Mouse (Mus musculus): ENCODE measurements at regions not wholly inside any gene's neighbourhood (a gene's known extent, or its start where the extent isn't known, plus 50 kb on each side); places are given as distances from the start of the nearest gene placed in this dataset.

DNA sequence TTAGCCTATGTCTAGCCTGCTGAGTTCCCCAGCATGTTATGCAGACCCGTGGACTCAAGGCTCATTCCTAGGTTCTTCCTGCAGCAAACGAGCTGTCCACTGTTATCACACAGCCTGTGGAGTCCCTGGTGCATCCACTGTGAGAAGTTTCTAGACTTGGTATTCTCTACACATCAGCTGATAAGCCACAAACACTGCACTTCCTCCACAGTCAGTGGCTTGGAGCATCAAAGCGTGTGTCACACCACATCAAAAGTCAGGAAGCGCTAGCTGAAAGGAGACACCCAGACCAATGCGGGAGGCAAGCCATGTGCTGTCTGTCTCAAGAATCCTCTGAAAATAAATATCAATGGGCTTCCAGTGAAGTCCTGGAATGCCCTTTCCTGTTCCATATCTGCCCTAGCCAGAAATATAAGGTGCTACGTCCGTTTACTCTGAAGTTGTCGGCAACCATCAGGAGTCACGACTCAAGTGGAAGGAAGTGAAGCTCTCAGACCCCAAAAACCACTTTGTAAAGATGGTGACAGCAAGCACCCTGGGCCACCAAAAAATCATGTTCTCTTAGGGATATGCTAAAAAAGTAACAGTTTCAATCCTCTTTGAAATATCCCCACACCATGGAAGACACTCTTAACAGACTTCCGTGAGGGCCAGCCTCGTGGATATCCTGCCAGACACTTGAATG, 227.7 kb downstream of the Adgrl2 start:
- no peak for DNase-seq (ENCODE audit: low spot score)

DNA sequence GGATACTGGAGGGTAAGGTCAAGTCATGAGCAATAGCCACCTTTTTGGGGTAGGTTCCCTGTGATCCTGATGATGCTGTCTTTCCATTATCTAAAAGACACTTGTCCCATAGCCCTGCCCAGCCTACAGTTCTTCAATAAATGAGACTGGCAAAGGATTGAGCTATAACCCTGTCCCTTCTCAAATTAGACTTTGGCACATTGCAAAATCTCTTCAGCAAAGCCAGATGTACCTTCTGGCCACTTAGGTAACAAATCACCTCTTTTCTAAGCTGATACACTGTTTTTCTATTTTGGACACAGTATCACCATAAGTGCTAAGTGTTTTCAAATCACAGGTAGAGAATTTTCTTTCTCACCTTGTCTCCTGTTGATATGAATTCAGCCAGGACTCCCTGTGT, 228.8 kb downstream of the Adgrl2 start:
- DNase-seq (ENCODE audit: low spot score): no peak

DNA sequence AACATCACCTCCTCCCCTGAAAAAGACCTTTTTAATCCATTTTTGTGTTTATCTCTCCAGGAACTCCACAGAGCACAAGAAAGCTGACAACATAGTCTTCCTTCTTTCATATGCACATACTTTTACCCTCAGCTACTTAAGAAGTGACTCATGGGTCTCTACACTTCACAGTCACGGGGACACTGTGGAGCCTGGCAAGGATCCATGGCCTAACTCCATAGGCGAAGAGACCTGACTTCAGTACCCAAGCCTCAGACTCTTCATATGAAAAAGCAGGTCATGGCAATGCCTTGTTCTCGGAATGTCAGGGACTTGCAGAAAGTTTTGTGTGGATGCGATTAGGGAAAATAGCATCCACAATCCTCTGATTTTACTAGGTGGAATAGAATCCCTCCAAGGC, 230.9 kb downstream of the Adgrl2 start:
- DNase-seq (ENCODE audit: low spot score): no peak

DNA sequence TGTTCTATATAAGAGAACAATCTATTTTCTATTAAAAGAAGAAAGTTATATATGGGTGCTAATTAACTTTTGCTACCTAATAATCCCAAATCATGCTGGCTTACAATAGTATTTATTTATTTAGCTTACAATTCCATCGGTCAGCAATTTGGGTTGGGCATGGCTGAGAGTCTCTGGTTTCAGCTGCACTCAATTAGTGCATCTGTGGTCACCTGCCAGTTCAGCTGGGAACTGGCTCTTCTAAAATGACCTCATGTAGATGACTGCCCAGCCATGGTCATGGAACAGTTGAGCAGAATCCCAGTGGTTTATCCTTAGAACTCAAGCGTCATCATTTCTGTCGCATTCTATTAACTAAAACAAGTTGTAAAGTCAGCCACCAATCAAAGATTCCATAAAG, 244.1 kb downstream of the Adgrl2 start:
- no peak for DNase-seq (ENCODE audit: low spot score)

DNA sequence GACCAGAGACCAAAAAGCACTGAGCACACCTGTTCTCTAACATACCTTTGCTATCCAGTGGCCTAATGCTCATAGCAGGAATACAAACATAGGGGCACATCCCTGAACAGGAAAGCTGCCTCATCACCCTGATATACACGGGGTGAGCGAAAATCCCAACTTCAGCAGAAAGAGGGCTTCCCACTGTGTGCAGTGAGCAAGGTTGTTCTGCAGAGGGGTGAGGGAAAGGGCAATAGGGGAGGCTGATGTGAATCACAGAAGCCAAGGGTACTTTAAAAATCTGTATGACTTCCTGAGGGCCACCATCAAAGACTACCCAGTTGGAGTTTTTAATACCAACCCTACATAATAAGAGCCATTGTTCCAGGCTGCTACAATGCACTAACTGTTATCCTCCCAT, 245.7 kb downstream of the Adgrl2 start:
- DNase-seq (ENCODE audit: low spot score): no peak

DNA sequence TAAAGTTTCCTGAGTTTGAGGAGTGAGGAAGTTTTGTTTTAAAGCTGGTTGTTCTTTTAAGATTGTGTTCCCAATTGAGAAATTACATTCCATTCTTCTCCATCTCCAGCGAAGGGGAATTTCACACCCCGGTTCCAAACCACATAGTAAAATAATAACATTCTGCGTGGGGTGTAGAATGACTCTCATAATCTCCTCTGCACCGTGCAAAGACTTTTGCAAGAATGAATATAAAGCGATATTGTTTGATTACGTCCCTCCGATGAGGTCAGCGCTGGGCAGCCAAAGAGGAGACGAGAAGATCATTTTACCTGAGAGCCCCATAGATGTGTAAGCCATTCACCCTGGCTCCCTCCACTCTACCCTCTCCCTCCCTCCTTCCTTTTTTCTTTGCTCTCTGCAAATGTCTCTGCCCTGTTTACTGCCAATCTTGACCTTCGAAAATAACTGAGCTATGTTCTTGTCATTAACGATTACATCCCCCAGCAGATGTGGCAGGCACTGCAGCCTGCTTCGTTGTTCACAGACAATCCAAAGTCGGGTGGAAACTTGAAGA, 256.1 kb downstream of the Adgrl2 start:
- DNase-seq (ENCODE audit: low spot score): no peak

DNA sequence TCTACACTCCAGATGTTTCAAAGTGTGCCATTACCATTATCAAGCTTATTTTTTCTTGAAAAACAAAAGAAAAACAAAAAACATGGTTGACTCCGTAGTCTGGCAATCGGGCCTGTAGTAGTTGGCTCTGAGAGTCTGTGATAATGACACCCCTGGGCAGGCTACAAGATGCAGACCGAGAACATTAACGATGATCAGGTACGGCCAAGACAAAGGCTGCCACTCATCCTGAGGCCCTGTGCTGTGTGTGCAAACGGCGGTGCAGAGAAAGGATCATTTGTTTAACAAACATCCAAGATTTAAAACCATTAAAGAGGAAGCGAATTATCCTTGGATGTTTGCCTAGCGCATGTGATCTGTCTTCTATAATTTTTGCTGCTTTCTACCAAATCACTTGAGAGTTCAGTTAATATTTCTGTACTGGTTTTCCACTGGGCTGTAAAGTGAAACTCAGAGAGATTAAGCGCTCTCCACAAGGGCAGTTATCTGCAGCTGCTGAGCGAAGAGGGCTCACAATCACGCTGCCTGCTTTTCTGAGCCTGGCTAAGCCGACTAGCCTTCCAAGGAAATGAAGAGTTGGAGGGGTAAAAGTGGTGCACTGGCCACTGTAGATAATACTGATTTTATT, 257.0 kb downstream of the Adgrl2 start:
- no peak for DNase-seq (ENCODE audit: low spot score)

DNA sequence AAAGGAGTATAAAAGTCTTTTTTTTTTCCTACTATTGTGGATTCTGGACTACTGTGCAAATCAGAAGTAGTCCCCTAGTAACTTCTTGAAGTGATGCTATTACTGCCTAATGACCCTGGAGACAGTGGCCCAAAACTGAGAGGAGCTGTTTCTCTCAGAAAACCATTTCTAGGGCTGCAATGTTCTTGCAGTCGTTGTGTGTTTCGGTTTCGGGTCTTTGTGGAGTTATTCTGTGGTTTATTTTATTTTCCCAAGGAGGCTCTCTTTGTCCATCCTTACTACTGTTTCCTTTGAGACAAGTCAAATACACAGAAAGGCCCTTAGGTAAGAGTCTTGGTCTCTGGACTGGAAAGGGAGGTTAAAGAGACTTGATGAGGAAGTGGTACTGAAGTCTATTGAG, 258.9 kb downstream of the Adgrl2 start:
- DNase-seq (ENCODE audit: low spot score): no peak

DNA sequence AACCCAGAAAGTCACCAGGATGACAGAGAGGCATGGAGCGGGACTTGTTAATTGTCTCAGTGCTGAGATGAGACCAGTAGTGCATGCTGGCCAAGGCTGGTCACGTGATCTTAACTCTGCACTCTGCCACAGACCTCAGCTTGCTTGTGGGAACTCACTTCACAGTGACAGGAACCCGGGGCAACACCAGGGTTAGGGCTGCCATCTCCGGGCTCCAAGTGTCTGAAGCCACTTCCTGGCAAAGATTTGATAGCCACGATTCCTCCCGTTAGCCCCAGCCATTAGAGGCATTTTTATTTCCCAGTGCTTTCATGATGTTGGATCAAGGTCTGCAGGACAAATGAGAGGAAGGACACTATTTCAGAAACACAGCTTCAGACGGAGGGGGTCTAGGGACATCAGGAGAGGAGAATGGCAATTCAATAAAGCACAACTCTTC, 261.1 kb downstream of the Adgrl2 start:
- DNase-seq (ENCODE audit: low spot score): no peak

DNA sequence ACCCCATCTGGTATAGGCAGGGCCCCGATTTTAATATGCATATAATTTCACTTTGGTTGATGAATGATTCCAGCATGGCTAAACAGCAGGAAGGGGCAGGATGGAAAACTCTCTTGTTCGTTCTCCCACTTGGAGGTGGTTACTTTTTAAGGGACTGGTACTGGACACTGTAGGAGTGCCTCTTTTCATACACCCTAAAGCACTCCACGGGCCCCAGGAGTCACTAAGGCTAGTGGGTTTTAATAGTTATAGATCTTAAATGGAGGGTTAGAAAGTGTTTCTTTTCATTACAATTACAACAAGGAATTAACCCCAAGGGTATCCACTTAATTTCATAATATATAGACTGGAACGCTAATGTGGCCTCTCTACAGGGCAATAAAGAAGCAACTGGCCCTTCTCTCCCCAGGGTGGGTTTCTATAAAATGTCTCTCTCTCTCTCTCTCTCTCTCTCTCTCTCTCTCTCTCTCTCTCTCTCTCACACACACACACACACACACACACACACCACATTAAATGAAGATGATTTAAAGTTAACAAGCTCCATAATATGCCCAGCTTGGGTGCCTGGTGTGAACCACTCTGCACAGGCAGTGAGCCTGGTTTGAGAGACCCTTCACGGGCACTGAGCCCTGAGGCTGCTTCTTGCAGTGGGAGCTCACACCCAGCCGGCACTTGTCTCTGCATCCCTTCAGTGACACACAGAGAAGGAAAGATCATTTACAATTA, 261.7 kb downstream of the Adgrl2 start:
- DNase-seq (ENCODE audit: low spot score): no peak

DNA sequence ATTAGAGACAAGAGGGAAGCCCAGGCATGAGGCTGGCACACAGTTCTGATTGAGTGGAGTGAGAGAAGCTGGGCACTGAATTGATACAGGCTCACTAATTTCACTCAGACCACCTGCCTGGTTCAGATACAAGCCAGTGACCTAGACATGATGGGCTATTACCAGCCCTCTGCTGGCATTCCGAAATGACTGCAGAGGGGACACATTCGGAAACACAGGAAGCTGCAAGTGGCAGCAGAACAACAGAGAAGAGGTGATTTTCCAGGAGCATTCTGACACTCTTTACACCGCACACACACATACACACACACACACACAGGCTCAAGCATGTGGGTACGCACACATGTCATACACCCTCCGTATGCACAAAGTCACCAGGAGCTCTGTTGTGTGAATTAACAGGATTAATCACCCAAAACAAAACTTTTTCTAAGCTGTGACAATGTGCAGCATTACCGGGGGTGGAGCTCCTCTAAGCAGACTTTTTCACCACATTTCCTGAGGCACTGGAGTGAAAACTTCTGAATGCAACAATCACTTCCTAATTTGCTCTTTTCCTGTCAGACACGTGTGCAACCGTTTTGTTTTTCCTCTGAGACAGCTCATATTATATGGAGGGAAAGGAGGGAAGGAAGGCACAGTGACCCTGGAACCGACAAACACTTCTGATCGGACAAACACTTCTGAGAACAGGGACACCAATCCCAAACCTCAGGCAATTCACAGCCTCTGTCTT, 263.6 kb downstream of the Adgrl2 start:
- DNase-seq (ENCODE audit: low spot score): no peak

DNA sequence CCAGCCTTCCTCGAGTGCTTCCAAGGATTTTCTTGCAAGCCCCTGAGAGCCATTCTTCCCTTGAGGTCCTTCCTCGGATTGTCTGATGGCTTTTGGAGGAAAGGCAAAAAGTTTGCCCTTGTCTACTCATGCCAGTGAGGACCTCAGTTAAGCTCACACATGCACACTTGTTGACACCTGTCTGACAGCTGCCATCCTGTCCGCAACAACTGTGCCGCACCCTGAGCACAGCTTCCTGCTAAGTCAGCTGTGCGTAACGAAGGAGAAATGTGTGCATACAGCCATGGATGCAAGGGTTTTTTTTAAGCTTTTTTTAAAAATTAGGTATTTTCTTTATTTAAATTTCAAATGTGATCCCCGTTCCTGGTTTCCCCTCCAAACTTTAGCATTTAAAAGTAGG, 293.8 kb downstream of the Adgrl2 start:
- no peak for DNase-seq (ENCODE audit: low spot score)

DNA sequence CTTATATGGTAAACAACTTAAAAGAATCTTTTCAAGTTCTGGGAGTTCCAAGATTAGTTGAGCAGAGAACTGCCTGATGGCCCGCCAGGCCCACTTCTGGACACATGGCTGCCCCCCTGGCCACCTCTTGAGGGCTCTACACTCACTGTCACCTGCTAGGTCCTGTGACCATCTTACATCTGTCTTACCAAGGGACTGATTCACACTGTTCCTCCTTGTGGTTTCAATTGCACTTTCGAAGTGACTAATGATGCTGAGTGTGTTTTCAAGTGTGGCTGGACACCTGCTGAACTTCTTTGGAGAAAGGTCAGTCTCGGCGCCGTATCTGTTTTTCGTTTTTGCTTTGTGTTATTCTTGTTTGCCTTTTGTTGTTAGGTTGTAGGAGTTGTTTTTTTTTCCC, 294.9 kb downstream of the Adgrl2 start:
- DNase-seq (ENCODE audit: low spot score): no peak

DNA sequence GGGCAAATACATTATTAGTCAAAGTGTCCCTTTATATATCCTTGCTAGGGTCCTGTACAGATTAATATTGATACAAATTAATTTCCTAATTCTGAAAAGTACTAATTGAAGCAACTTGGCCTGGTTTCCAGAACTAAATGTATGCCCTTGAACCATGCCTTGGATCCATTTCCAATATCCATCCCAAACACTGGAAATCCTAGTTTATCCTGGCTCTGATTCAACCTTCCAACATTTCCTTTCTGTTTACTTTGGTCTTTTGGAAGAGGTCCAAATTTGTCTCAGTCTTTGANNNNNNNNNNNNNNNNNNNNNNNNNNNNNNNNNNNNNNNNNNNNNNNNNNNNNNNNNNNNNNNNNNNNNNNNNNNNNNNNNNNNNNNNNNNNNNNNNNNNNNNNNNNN, 307.2 kb downstream of the Adgrl2 start:
- DNase-seq (ENCODE audit: low spot score): no peak

DNA sequence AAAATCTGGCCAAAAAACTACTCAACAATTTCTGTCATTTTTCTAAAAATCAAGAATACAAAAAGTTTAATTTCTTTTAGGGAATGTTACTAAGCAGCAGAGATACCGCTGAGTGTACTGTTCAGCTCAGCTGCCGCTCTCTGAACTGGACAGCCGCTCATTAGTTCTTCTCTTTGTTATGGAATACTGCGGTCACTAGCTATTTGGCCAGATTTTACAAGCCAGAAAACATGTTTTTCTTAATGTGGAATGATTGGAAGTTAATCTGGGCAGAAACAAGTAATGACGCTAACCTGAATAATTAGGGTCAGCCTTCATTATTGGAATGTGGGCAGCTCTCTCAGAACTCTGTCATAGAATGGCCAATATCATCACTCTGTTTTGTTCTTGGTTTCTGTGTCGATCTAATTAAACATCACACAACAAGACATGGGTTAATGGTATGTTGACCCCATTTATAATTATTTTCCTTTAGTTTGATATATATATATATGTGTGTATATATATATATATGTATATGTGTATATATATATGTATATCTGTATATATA, 307.8 kb downstream of the Adgrl2 start:
- DNase-seq (ENCODE audit: low spot score): no peak

DNA sequence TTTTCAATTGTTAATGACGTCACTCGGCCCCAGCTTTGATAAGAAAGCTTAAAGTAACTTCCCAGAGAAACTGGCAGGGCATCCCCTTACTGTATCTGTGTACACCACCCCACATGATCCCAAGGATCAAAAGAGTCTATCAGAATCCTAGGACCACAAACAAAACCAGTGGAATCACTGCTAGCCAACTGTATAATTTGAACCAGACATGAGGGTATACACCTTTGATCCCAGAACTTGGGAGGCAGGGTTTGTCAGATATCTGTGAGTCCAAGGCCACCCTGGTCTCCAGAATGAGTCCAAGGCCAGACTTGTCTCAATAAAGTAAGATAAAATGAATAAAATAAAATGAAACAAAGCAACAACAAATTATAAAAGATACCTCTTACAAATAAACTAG, 309.2 kb downstream of the Adgrl2 start:
- DNase-seq (ENCODE audit: low spot score): no peak

DNA sequence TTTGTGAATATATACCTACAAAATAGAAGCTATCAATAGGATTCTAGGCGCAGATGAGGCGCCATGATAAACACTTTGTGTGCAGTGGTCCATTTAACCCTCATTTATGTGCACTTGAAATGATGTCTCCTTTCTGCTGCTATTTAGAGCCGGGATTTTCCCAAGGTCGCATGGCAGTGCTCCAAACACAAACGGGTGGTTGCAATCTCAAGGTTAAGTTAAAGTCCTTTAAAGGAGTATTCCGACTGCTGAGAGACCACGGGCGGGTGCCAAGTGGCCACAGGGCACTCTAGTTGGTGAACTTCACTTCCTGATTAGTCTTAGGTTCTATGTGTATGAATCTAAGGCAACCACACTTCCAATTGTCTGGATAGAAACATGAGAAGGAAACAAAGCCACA, 309.6 kb downstream of the Adgrl2 start:
- DNase-seq (ENCODE audit: low spot score): no peak

DNA sequence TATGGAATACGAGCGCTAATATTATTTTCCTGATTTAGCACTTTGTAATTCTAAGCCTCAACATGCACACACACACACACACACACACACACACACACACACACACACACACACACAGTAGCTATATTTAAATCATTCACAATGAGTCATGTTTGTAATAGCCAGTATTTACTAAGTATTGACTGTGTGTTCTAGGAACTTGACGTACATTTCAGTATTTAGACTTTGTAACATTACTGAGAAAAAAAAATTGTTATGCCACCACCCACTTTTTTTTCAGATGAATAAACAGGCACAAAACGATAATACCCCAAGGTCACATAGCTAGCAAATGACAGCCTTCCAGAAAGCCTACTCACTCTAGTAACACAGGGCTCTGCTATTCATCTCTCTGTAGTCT, 310.3 kb downstream of the Adgrl2 start:
- DNase-seq (ENCODE audit: low spot score): no peak

DNA sequence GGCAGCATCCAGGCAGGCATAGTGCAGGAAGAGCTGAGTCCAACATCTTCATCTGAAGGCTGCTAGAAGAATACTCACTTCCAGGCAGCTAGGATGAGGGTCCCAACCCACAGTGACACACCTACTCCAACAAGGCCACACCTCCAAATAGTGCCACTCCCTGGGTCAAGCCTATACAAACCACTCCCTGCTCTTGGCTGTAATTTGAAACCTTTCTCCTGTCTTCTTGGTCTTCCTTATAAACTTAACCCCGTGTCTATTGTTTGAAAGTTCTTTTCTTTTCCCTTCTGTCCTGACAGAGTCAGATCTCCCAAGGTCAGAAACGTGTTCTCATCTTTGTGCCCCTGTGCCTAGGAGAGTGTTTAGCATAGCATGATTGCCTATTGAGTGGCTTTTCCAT, 311.2 kb downstream of the Adgrl2 start:
- no peak for DNase-seq (ENCODE audit: low spot score)

DNA sequence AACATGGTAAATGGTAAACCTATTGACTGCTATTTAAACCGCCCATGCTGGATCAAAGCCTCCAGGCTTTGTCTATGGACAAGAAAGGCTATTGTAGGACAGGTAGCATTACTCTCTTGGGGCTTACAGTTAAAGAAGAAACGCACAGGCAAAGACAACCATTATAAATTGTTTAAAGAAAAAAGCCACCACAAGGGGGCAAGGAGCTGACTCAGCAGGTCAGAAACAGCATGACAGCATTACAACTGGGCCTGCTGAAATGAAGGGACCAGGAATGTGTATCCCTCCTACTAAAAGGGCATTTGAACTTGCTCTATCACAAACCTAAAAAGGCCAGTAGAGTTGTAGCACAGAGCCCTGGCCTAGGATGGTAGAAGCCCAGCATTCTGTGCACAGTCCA, 314.3 kb downstream of the Adgrl2 start:
- DNase-seq (ENCODE audit: low spot score): no peak

DNA sequence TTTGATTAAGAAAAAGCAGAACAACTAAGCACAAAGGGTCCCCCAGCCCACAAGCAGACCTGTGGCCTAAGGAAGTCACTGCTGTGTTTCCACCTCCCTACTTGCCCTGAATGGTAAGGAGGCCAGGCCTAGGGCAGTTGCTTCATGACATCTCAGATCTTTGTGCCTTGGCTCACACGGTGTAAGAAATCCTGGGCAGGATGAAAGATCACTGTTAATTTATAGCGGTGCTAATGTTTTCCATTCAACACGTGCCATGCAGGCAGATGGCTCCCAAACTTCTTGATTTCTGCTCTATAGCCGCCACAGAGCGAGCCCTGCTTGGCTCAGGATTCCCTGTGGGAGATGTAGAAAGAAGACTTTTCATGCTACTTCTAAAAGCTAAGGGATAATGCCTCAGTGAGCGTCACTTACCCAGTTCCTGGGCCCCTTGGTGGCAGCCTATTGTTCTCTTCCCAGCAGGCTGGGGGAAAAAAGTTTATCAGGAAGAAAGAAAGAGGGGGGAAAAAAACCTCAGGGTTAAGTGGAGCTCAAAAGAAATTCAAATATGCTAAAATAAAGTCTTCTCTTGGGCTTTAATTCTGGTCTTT, 327.4 kb downstream of the Adgrl2 start:
- DNase-seq (ENCODE audit: low spot score): peak; percentile 37

DNA sequence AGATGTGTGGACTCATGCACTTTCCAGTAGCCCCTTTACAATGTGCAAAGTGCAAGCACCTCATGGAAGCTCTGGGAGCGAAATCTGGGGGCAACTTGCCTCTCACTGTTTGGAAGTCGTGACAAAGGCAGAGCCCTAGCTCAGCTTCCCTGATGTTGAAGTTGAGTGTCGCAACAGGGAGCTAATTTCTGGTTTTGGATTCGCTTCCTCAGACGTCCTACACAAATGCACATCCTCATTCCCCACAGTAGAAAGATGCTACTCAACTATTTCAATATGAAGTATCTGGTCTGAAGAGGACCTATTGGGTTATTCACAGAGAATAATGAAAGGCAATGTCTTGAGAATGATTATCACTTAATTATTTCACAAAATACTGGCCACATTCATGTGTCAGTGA, 331.3 kb downstream of the Adgrl2 start:
- DNase-seq (ENCODE audit: low spot score): no peak
